Mouse (Mus musculus) heart, embryonic 15.5 days (tissue): ENCODE data around the gene Nfe2l2. TPM values are rescaled to one million over a fixed set of nuclear protein-coding genes. Genes with fewer than 3 reads are reported as not detected.
"Not testable (repeated sequence)": the region's sequence is repeated elsewhere in the genome, so short reads cannot be mapped to it uniquely, and the experiment has no call there.

Source experiments
- ATAC-seq: fragments of 200-750 bp; cut with Nextera tagmentation; replicated peaks from 2 replicates; pipeline ENCODE4 v1.8.0; 2017; ENCODE audit warnings: low read depth, moderate TSS enrichment; ENCODE audit not compliant: insufficient number of reproducible peaks, insufficient read depth, low FRiP score
- H3K27ac ChIP-seq: fragments of 300-500 bp; sonication (generic); 2 replicates; pipeline ENCODE4 v1.5.1; 2015; ENCODE audit warnings: mild to moderate bottlenecking, inconsistent platforms
- H3K27me3 ChIP-seq: fragments of 300-500 bp; sonication (generic); 2 replicates; pipeline ENCODE4 v1.6.1; 2015; ENCODE audit warnings: inconsistent platforms
- H3K36me3 ChIP-seq: fragments of 300-500 bp; sonication (generic); 2 replicates; pipeline ENCODE4 v1.6.1; 2015; ENCODE audit warnings: mild to moderate bottlenecking, inconsistent platforms
- H3K4me1 ChIP-seq: fragments of 300-500 bp; sonication (generic); replicated peaks from 2 replicates; pipeline ENCODE4 v1.6.1; 2015; ENCODE audit warnings: inconsistent platforms
- H3K4me2 ChIP-seq: fragments of 300-500 bp; sonication (generic); 2 replicates; pipeline ENCODE4 v1.6.1; 2015; ENCODE audit warnings: inconsistent platforms, mild to moderate bottlenecking, moderate library complexity
- H3K4me3 ChIP-seq: fragments of 300-500 bp; sonication (generic); 2 replicates; pipeline ENCODE4 v1.5.1; 2015; ENCODE audit warnings: mild to moderate bottlenecking, inconsistent platforms
- H3K9ac ChIP-seq: fragments of 300-500 bp; sonication (generic); 2 replicates; pipeline ENCODE4 v1.6.1; 2015; ENCODE audit warnings: mild to moderate bottlenecking, inconsistent platforms
- H3K9me3 ChIP-seq: fragments of 300-500 bp; sonication (generic); replicated peaks from 2 replicates; pipeline ENCODE4 v1.6.1; 2016; ENCODE audit warnings: inconsistent platforms
- WGBS: fragments of 180-500 bp; shearing (Covaris S2); methylation state at CpG from one replicate; pipeline ENCODE4 v1.1.7; 2015; ENCODE audit warnings: mixed read lengths; 5-methylcytosine and 5-hydroxymethylcytosine counted together
- polyA plus RNA-seq: library from polyadenylated mRNA; unstranded; fragments of >200 nt; fragmentation: Nextera tagmentation; extraction: Ambion mirVana; gene quantifications from 2 replicates; pipeline ENCODE4 v1.2.1, GENCODE M21; 2015

Nfe2l2 gene
- polyA plus RNA-seq, 1 experiment from 2014 or later = 49.4 TPM

DNA sequence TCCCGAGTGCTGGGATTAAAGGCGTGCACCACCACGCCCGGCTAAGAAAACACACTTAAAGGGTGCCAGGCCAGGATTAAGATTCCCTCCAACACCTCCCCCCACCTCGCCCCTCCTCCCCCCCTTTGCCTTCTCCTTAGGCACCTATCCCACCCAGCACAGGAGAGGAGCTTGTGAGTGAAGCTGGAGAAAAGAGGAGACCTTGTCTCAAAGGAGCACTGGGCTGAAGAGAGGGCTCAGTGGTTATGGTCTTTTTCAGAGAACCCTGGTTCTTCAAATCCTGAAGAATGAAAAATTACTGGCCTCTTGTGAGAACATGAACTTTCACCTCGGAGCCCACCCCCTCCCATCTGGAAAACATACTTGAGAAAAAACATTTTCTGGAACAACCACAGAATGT lies 66.6 kb downstream of the Nfe2l2 start:
- 88% methylated on average over 6 of the region's 6 CpGs for WGBS
- not testable (repeated sequence) for H3K27me3 ChIP-seq, H3K4me1 ChIP-seq, H3K4me3 ChIP-seq, H3K9me3 ChIP-seq, H3K36me3 ChIP-seq, H3K9ac ChIP-seq, H3K27ac ChIP-seq, ATAC-seq, H3K4me2 ChIP-seq

DNA sequence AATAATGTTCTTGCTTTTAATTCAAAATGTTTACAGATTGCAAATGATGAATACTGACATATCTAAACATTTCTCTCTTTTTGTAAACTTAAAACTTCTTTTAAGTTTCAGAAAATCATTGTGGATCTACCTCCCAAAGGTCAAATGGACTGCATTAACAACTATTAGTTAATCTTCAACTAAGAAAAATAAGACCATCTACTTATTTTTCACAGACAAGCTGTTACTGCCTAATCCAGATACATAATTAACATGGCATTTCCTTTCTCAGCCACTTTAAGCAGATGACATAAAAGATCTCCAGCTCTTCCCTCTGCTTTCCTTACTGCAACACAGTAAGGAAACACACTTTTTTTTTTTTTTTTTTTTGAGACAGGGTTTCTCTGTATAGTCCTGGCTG lies 67.1 kb downstream of the Nfe2l2 start:
- no peaks in the 10 kb centered on the region for H3K27me3 ChIP-seq
- H3K36me3 ChIP-seq = no peaks in the 10 kb centered on the region
- no peaks in the 10 kb centered on the region; the same call in 1 of the 2 replicates for H3K4me1 ChIP-seq
- H3K4me3 ChIP-seq = no peak overlapping the region
- H3K4me2 ChIP-seq = no peak overlapping the region
- no peak overlapping the region for H3K9ac ChIP-seq
- H3K27ac ChIP-seq = no peak overlapping the region
- H3K9me3 ChIP-seq = no peaks in the 10 kb centered on the region
- no peak for ATAC-seq

DNA sequence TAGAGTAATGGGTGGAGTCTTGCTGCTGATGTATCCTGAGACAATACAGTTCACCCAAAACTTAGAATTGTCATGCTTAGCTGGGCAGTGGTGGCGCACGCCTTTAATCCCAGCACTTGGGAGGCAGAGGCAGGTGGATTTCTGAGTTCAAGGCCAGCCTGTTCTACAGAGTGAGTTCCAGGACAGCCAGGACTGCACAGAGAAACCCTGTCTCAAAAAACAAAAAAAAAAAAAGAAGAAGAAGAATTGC lies 67.5 kb downstream of the Nfe2l2 start:
- not testable (repeated sequence) for H3K4me1 ChIP-seq, H3K27ac ChIP-seq, H3K4me3 ChIP-seq, H3K9me3 ChIP-seq, ATAC-seq, H3K36me3 ChIP-seq, H3K4me2 ChIP-seq, H3K27me3 ChIP-seq, H3K9ac ChIP-seq
- WGBS = 90% methylated on average over 2 of the region's 2 CpGs

DNA sequence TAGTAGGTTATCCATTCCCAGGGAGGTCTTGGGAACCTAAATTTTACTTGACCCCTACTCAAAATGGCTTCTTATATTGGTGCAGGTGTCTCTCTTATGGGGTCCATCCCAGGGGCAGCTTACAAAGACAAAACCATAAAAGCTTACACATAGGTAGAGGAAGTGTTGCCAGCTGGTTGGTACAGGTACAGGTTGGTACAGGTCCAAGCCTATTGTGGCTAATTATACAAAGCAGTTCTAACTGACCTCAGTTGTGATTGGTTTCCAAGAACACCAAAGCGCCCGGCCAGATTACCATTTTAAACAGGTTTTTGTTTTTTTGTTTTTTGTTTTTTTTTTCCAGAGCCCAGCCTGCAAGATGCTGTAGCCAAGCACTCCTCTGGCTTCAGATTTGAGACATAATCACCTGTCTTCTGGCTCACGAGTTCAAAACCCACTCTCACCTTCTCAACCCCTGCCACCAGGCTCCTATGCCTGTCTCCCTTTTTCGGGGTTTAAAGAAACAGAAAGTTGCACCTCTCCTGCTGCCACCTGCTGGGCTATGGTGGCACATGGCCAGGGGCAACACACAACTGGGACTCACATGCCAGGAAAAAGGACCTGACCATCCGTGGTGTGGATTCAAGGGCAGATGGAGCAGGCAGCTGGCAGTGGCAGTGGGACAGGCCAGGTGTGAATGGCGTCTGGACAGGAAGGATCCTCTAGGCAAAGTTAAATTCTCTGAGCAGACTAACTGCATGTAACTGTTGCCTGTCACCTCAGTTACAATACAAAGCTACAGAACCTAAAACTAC lies 68.0 kb downstream of the Nfe2l2 start:
- Histone ChIP-seq H3K4me1 (peaks cover 6% of the 10 kb centered on the region), H3K9ac (no peak overlapping the region), H3K4me3 (no peak overlapping the region), H3K27ac (no peak overlapping the region), H3K36me3 (no peaks in the 10 kb centered on the region), H3K27me3 (no peaks in the 10 kb centered on the region), H3K4me2 (no peak overlapping the region), H3K9me3 (no peaks in the 10 kb centered on the region)
- 59% methylated on average over 6 of the region's 6 CpGs for WGBS
- ATAC-seq = no peak

DNA sequence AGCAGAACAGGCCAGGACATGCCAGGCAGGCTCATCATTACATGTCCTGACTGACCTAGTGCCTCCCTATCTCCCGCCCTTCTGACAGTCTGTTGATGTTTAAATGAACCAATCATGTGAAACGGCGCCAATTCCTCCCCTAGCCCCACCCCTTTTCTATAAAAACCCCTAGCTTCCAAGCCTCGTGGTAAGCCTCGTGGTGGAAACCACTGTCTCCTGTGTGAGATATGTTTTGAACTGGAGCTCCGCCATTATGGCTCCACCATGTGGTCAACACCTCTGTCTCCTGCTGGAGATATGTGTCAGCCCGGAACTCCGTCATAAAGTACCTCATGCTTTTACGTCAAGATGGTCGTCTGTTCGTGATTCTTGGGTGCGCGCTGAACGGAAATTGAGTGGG lies 70.0 kb downstream of the Nfe2l2 start:
- H3K4me1 ChIP-seq, H3K27ac ChIP-seq, H3K4me3 ChIP-seq, H3K4me2 ChIP-seq, H3K9me3 ChIP-seq, H3K9ac ChIP-seq, ATAC-seq, H3K36me3 ChIP-seq, H3K27me3 ChIP-seq: not testable (repeated sequence)
- 85% methylated on average over 14 of the region's 14 CpGs for WGBS

DNA sequence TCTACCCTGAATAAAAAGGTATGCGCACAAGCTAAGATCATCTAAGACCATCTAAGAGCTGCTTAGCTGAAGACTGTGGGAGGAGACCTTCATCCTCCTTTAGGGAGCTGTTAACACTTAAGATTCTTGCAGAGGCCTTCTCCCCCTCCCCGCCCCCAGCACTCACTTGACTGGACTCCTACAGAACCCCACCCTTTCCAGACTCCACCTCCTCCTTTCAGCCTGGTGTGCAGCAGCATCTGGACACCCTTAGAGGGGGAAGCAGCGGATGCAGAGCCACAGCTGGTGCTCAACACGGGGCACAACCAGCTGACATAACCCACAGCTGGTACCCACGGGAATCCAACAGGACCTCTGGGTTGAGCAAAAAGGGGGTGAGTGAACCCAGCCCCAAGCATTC lies 70.7 kb downstream of the Nfe2l2 start:
- peaks cover 7% of the 10 kb centered on the region for H3K4me1 ChIP-seq
- WGBS = 67% methylated on average over 5 of the region's 5 CpGs
- H3K36me3 ChIP-seq = no peaks in the 10 kb centered on the region
- ATAC-seq = peak; percentile 55; the same call in 1 of the 2 replicates
- no peak overlapping the region for H3K4me3 ChIP-seq
- H3K4me2 ChIP-seq = no peak overlapping the region
- no peak overlapping the region for H3K27ac ChIP-seq
- no peak overlapping the region for H3K9ac ChIP-seq
- H3K27me3 ChIP-seq = no peaks in the 10 kb centered on the region
- H3K9me3 ChIP-seq = no peaks in the 10 kb centered on the region

DNA sequence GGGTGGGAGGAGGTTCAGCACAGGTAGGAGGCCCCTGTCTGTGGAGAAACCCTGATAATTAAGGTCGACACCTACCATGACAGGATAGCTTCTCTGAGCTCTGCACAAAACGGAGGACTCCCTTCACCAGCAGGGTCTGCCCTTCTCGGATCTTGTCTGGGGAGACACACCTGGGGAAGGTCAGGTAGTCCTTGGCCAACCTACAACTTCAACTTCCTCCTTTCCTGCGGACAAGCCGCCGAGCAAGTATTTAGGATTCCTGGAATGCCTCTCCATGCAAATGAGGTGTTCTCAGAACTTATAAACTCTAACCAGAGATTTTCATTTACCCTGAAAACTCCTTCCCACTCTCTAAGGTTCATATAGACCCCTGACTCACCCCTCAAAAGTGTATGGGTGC lies 71.1 kb downstream of the Nfe2l2 start:
- Histone ChIP-seq H3K27ac (no peak overlapping the region), H3K27me3 (no peaks in the 10 kb centered on the region), H3K4me3 (no peak overlapping the region), H3K9me3 (no peaks in the 10 kb centered on the region), H3K4me2 (no peak overlapping the region), H3K9ac (no peak overlapping the region), H3K36me3 (no peaks in the 10 kb centered on the region), H3K4me1 (peaks cover 7% of the 10 kb centered on the region)
- ATAC-seq = no peak
- WGBS = 58% methylated on average over 6 of the region's 6 CpGs

DNA sequence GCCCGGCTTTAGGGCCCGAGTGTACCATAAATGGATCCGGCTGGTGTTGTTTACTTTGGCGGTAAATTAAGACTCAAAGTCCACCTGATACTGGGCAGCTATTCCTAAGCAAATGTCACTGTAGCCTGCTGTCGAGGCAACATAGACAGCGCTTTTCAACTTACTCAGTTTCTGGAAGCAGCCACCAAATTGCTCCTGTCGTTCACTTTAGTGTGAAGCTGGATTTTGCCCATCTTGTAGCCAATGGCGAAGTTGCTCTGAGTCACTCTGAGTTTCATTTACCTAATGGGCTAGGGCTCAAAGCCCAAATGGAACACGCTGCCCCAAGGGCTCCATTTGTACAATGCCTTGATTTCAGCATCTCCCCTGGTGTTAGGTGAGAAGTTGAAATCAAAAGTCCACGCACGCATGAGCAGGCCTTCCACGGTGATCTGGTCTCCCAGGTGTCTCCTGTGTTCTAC lies 71.7 kb downstream of the Nfe2l2 start:
- H3K4me2 ChIP-seq = no peak overlapping the region
- H3K36me3 ChIP-seq = no peaks in the 10 kb centered on the region
- H3K9me3 ChIP-seq = no peaks in the 10 kb centered on the region
- no peak for ATAC-seq
- peaks cover 7% of the 10 kb centered on the region for H3K4me1 ChIP-seq
- WGBS = 85% methylated on average over 12 of the region's 12 CpGs
- no peak overlapping the region for H3K9ac ChIP-seq
- no peaks in the 10 kb centered on the region for H3K27me3 ChIP-seq
- no peak overlapping the region for H3K27ac ChIP-seq
- no peak overlapping the region for H3K4me3 ChIP-seq

DNA sequence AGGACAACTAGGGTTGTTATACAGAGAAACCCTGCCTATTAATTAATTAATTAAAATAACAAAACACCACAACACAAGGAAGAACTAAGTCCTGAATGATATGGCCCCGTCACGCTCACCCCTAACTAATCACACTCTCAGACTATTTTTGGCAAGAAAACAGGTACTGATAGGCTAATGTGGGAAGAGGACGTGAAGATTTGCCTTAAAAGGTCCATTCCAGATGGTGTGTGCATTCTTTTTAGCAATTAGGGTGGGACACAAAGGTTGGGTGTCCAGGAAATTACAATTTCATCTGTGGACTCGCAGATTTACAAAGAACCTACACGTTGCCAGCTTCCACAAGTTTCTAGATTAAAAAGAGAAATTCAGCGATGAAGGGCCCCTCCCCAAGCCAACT lies 72.4 kb downstream of the Nfe2l2 start:
- no peak overlapping the region for H3K9ac ChIP-seq
- H3K27ac ChIP-seq = no peak overlapping the region
- no peak overlapping the region for H3K4me2 ChIP-seq
- H3K4me3 ChIP-seq = no peak overlapping the region
- H3K4me1 ChIP-seq = peaks cover 7% of the 10 kb centered on the region
- 57% methylated on average over 6 of the region's 6 CpGs for WGBS
- no peaks in the 10 kb centered on the region for H3K36me3 ChIP-seq
- no peaks in the 10 kb centered on the region for H3K9me3 ChIP-seq
- no peaks in the 10 kb centered on the region for H3K27me3 ChIP-seq
- ATAC-seq = no peak

DNA sequence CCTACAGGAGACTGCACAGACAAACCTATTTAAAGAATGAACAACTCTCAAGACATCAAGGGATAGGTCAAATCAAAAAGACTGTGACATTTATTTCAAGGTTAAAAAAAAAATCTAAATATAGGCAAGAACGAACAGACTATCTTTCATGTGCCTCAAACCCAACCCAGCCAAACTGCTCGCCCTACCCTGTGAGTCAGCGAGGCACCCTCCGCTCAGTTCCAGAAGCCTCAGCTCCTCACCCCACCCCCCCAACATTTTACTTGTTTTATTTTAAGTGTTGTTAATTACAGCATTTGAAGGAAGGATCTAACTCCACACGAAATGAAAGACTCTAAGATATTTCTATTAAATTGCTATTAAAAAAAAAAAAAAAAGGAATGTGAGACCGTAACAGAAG lies 73.0 kb downstream of the Nfe2l2 start:
- no peak for ATAC-seq
- no peak overlapping the region for H3K9ac ChIP-seq
- no peaks in the 10 kb centered on the region for H3K27me3 ChIP-seq
- WGBS = 54% methylated on average over 6 of the region's 6 CpGs
- peaks cover 7% of the 10 kb centered on the region for H3K4me1 ChIP-seq
- H3K36me3 ChIP-seq = no peaks in the 10 kb centered on the region
- H3K4me2 ChIP-seq = no peak overlapping the region
- no peaks in the 10 kb centered on the region for H3K9me3 ChIP-seq
- H3K4me3 ChIP-seq = no peak overlapping the region
- H3K27ac ChIP-seq = 0 out of 2 replicates have a peak overlapping the region, but pooled peaks have one; percentile 34

DNA sequence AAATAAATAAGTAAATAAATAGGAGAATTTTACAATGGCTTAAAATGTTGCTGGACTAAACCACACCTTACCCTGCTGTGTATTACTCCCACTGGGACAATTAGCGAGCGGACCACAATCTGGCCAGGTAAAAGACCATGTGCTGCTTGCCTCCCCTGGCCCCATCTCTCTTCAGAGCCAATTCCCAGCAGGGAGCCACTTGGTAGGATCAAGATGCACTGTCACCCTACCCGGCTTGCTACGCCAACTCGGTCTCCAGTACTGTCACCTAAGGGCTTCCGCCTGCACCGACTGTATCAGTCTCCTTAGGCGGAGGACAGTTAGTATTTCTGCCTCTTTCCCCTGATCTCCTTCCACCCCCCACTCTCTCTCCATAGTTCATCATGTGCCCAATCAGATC lies 76.0 kb downstream of the Nfe2l2 start:
- WGBS = 89% methylated on average over 8 of the region's 8 CpGs
- Histone ChIP-seq H3K9me3 (no peaks in the 10 kb centered on the region), H3K27ac (no peak overlapping the region), H3K4me3 (no peak overlapping the region), H3K4me1 (peaks cover 7% of the 10 kb centered on the region), H3K27me3 (no peaks in the 10 kb centered on the region), H3K9ac (no peak overlapping the region), H3K36me3 (no peaks in the 10 kb centered on the region), H3K4me2 (no peak overlapping the region)
- ATAC-seq = no peak

DNA sequence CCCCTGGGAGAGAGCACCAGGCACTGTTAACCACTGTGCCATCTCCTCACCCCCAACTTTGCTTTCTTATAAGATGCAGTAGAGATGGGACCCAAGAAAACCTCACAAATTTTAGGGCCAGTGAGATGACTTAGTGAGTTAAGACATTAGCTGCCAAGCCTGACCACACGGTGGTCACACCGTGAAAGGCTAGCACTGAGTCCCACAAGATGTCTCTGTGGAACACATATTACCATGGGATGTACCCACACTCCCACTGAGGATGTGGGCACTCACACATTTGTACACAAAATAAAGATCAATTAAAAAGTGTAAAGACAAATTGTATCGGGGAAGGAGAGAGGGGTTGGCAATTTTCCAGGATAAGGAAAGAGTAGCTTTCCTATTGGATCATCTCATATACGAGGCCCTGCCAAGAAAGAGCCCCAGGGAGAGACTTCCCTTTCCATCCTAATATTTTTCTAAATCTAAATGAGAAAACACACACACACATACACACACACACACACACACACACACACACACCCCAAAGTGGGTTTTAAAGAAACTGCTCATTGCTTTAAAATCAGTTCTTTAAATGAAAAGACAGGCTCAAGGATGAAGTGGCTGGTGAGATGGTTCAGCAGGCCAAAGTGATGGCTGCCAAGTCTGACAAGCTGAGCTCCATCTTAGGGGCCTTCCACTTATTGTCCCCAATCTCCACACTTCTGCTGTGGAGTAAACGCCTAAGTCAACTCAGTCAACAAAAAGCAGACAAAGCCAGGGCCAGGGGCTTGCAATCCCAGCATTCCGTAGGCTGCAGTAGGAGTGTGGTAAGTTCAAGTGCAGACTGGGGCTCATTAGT lies 77.6 kb downstream of the Nfe2l2 start:
- H3K9ac ChIP-seq = no peak overlapping the region
- ATAC-seq = no peak
- WGBS = 68% methylated on average over 6 of the region's 6 CpGs

More for the DNA sequence above, 77.6 kb downstream of the Nfe2l2 start:
- Histone ChIP-seq H3K9me3 (no peaks in the 10 kb centered on the region), H3K4me3 (no peak overlapping the region), H3K27ac (no peak overlapping the region), H3K27me3 (no peaks in the 10 kb centered on the region), H3K4me1 (peaks cover 4% of the 10 kb centered on the region), H3K36me3 (no peaks in the 10 kb centered on the region), H3K4me2 (no peak overlapping the region)
